Mouse (Mus musculus): ENCODE data around the gene Itgb7. TPM values are rescaled to one million over a fixed set of nuclear protein-coding genes. Genes with fewer than 3 reads are reported as not detected.
A peak's percentile ranks its signal among the peaks of the same experiment; 100 is the strongest.

The Itgb7 gene
- total and polyA plus RNA-seq, 3 experiments, result 22.1 to 83.5 (median 26.6) TPM

GRCm38 (mm10) chr15:102242404-102243228 lies 10.9 kb upstream of the Itgb7 start:
- Histone ChIP-seq H3K36me3 (replicated peaks) (no peaks in the 10 kb centered on the region), H3K9me3 (replicated peaks) (no peaks in the 10 kb centered on the region), H3K27me3 (ENCODE audit: insufficient read depth, low read length) (peaks cover 87% of the 10 kb centered on the region), H3K4me3 (ENCODE audit: low read depth, low read length) (no peak overlapping the region), H3K4me1 (ENCODE audit: insufficient read depth, low read depth, low read length) (peaks cover 65% of the 10 kb centered on the region)
- no peak for TF ChIP-seq GATA1 (IDR thresholded peaks at IDR 0.05; ENCODE audit: borderline replicate concordance, low read length)
- TF ChIP-seq TAL1 (conservative IDR thresholded peaks at IDR 0.05; ENCODE audit: low read depth, low read length), result no peak
- TF ChIP-seq POLR2AphosphoS5 (IDR thresholded peaks at IDR 0.05; ENCODE audit: insufficient replicate concordance, low read depth, low read length), result no peak
- TF ChIP-seq GATA2 (IDR thresholded peaks at IDR 0.05; ENCODE audit: borderline replicate concordance, low read depth, low read length), result no peak
- no peak for TF ChIP-seq CTCF (IDR thresholded peaks at IDR 0.05; ENCODE audit: low read depth, low read length)
- no peak for DNase-seq (ENCODE audit: low spot score)
- ATAC-seq (ENCODE audit: extremely low read depth, insufficient number of reproducible peaks, low FRiP score, poor library complexity, severe bottlenecking), result no peak

- ATAC-seq (ENCODE audit: extremely low read depth, insufficient number of reproducible peaks, low FRiP score, poor library complexity, severe bottlenecking), result no peak
- H3K27me3 ChIP-seq (ENCODE audit: insufficient read depth, low read length), result peaks cover 74% of the 10 kb centered on the region
- TF ChIP-seq GATA1 (IDR thresholded peaks at IDR 0.05; ENCODE audit: borderline replicate concordance, low read length), result no peak
- TF ChIP-seq GATA2 (IDR thresholded peaks at IDR 0.05; ENCODE audit: borderline replicate concordance, low read depth, low read length), result no peak
- no peak for TF ChIP-seq POLR2AphosphoS5 (IDR thresholded peaks at IDR 0.05; ENCODE audit: insufficient replicate concordance, low read depth, low read length)
- no peak for TF ChIP-seq TAL1 (conservative IDR thresholded peaks at IDR 0.05; ENCODE audit: low read depth, low read length)
- no peak for TF ChIP-seq CTCF (IDR thresholded peaks at IDR 0.05; ENCODE audit: low read depth, low read length)
- no peak for DNase-seq (ENCODE audit: low spot score)
- H3K4me1 ChIP-seq (ENCODE audit: insufficient read depth, low read depth, low read length), result peaks cover 53% of the 10 kb centered on the region
- H3K4me3 ChIP-seq (ENCODE audit: low read depth, low read length), result no peak overlapping the region
- no peaks in the 10 kb centered on the region for H3K9me3 ChIP-seq (replicated peaks)
- H3K36me3 ChIP-seq (replicated peaks), result no peaks in the 10 kb centered on the region
Measured at GRCm38 (mm10) chr15:102240607-102241006, 8.9 kb upstream of the Itgb7 start.

- Histone ChIP-seq H3K4me3 (ENCODE audit: low read depth, low read length) (no peak overlapping the region), H3K36me3 (replicated peaks) (no peaks in the 10 kb centered on the region), H3K4me1 (ENCODE audit: insufficient read depth, low read depth, low read length) (peaks cover 53% of the 10 kb centered on the region), H3K9me3 (replicated peaks) (no peaks in the 10 kb centered on the region), H3K27me3 (ENCODE audit: insufficient read depth, low read length) (peaks cover 67% of the 10 kb centered on the region)
- DNase-seq (ENCODE audit: low spot score) (no peak), ATAC-seq (ENCODE audit: extremely low read depth, insufficient number of reproducible peaks, low FRiP score, poor library complexity, severe bottlenecking) (no peak)
- no peak for TF ChIP-seq GATA2 (IDR thresholded peaks at IDR 0.05; ENCODE audit: borderline replicate concordance, low read depth, low read length)
- TF ChIP-seq GATA1 (IDR thresholded peaks at IDR 0.05; ENCODE audit: borderline replicate concordance, low read length), result no peak
- no peak for TF ChIP-seq CTCF (IDR thresholded peaks at IDR 0.05; ENCODE audit: low read depth, low read length)
- TF ChIP-seq TAL1 (conservative IDR thresholded peaks at IDR 0.05; ENCODE audit: low read depth, low read length), result no peak
- no peak for TF ChIP-seq POLR2AphosphoS5 (IDR thresholded peaks at IDR 0.05; ENCODE audit: insufficient replicate concordance, low read depth, low read length)
Measured at GRCm38 (mm10) chr15:102239851-102240250, 8.1 kb upstream of the Itgb7 start.

- peak; percentile 67 for DNase-seq (ENCODE audit: low spot score)
- TF ChIP-seq CTCF (IDR thresholded peaks at IDR 0.05; ENCODE audit: low read depth, low read length) (peak; percentile 70), TAL1 (conservative IDR thresholded peaks at IDR 0.05; ENCODE audit: low read depth, low read length) (no peak), GATA2 (IDR thresholded peaks at IDR 0.05; ENCODE audit: borderline replicate concordance, low read depth, low read length) (0 out of 2 replicates have a peak, but pooled peaks have one; percentile 71)
- ATAC-seq (ENCODE audit: extremely low read depth, insufficient number of reproducible peaks, low FRiP score, poor library complexity, severe bottlenecking), result no peak
- peaks cover 56% of the 10 kb centered on the region for H3K4me1 ChIP-seq (ENCODE audit: insufficient read depth, low read depth, low read length)
- no peaks in the 10 kb centered on the region for H3K9me3 ChIP-seq (replicated peaks)
- H3K4me3 ChIP-seq (ENCODE audit: low read depth, low read length), result no peak overlapping the region
- H3K27me3 ChIP-seq (ENCODE audit: insufficient read depth, low read length), result peaks cover 61% of the 10 kb centered on the region
- H3K36me3 ChIP-seq (replicated peaks), result no peaks in the 10 kb centered on the region
Measured at GRCm38 (mm10) chr15:102239260-102239590, 7.5 kb upstream of the Itgb7 start.

- TF ChIP-seq CTCF (IDR thresholded peaks at IDR 0.05; ENCODE audit: low read depth, low read length) (no peak), TAL1 (conservative IDR thresholded peaks at IDR 0.05; ENCODE audit: low read depth, low read length) (no peak), POLR2AphosphoS5 (IDR thresholded peaks at IDR 0.05; ENCODE audit: insufficient replicate concordance, low read depth, low read length) (no peak), GATA1 (IDR thresholded peaks at IDR 0.05; ENCODE audit: borderline replicate concordance, low read length) (no peak), GATA2 (IDR thresholded peaks at IDR 0.05; ENCODE audit: borderline replicate concordance, low read depth, low read length) (no peak)
- DNase-seq (ENCODE audit: low spot score), result no peak
- Histone ChIP-seq H3K27me3 (ENCODE audit: insufficient read depth, low read length) (peaks cover 56% of the 10 kb centered on the region), H3K9me3 (replicated peaks) (no peaks in the 10 kb centered on the region), H3K4me1 (ENCODE audit: insufficient read depth, low read depth, low read length) (peaks cover 56% of the 10 kb centered on the region), H3K4me3 (ENCODE audit: low read depth, low read length) (no peak overlapping the region), H3K36me3 (replicated peaks) (no peaks in the 10 kb centered on the region)
- ATAC-seq (ENCODE audit: extremely low read depth, insufficient number of reproducible peaks, low FRiP score, poor library complexity, severe bottlenecking), result no peak
Measured at GRCm38 (mm10) chr15:102238543-102239259, 7.0 kb upstream of the Itgb7 start.

- Histone ChIP-seq H3K36me3 (replicated peaks) (no peaks in the 10 kb centered on the region), H3K4me3 (ENCODE audit: low read depth, low read length) (peak overlapping the region; percentile 60; the same call in 1 of the 2 replicates)
- TF ChIP-seq CTCF (IDR thresholded peaks at IDR 0.05; ENCODE audit: low read depth, low read length) (no peak), GATA1 (IDR thresholded peaks at IDR 0.05; ENCODE audit: borderline replicate concordance, low read length) (no peak), GATA2 (IDR thresholded peaks at IDR 0.05; ENCODE audit: borderline replicate concordance, low read depth, low read length) (no peak), TAL1 (conservative IDR thresholded peaks at IDR 0.05; ENCODE audit: low read depth, low read length) (no peak), POLR2AphosphoS5 (IDR thresholded peaks at IDR 0.05; ENCODE audit: insufficient replicate concordance, low read depth, low read length) (no peak)
Measured at GRCm38 (mm10) chr15:102235371-102236027, 3.8 kb upstream of the Itgb7 start.

More at GRCm38 (mm10) chr15:102235371-102236027, 3.8 kb upstream of the Itgb7 start:
- no peaks in the 10 kb centered on the region for H3K9me3 ChIP-seq (replicated peaks)
- ATAC-seq (ENCODE audit: extremely low read depth, insufficient number of reproducible peaks, low FRiP score, poor library complexity, severe bottlenecking), result no peak
- H3K4me1 ChIP-seq (ENCODE audit: insufficient read depth, low read depth, low read length), result peaks cover 69% of the 10 kb centered on the region
- peaks cover 25% of the 10 kb centered on the region for H3K27me3 ChIP-seq (ENCODE audit: insufficient read depth, low read length)
- no peak for DNase-seq (ENCODE audit: low spot score)
